Mouse (Mus musculus): Measurements from ENCODE around the gene Txlna. TPM values are rescaled to one million over a fixed set of nuclear protein-coding genes. Genes with fewer than 3 reads are reported as not detected.
A peak's percentile ranks its signal among the peaks of the same experiment; 100 is the strongest.

The Txlna gene
- total RNA-seq (2021), result 10 to 100 TPM; 40.2 to 45.5 TPM
- long read RNA-seq, experiment 1, full-length matches to known transcripts, result 33 of 49 reads
- long read RNA-seq, experiment 1, partial matches to known transcripts, result 0 of 49 reads
- long read RNA-seq, experiment 1, other reads (novel, unspliced or antisense), result 16 of 49 reads
- long read RNA-seq, experiment 2, full-length matches to known transcripts, result 23 of 41 reads
- long read RNA-seq, experiment 2, partial matches to known transcripts, result 0 of 41 reads
- long read RNA-seq, experiment 2, other reads (novel, unspliced or antisense), result 18 of 41 reads

DNA sequence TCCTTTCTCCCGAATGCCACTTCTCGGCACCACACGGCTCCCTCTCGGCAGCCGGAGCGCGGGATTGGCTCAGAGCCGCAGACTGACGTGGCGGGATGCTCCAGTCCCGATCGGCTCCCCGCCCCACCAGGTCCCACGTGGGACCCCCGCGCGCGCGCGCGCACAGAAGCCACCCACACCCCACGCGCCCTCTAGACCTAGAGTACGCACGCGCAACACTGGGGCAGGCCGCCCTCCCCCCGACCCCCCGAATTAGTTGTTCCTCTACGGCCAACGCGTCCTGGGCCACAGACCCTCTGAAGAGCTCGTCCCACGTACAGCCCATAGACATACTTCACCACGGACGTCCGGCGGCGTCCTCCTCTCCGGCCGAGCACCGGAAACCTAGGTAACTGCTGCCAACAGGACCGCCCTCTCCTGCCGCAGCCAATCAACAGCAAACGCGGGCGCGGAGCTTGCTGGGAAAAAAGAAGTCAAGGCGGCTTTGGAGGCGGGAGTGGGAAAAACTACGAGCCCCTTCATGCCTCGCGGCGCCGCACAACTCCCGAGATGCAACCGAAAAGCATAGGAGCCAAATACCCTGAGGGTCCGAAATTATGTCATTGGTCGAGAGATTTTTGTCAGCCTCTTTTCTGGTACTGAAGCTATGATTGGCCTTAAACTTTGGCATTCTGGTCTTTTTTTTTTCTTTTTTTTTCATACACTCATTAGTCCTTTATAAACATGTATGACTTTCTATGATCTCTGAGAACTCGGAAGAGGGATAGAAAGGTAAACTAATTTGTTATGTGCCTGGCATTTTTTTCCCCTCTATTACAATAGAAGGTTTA, at the start of gene Txlna:
Gene Txlna, minus strand, starts transcription at position 428 of the 830 bp plus-strand sequence.
- DNase-seq (ENCODE audit: low spot score in 2 of 2), result peak; percentile 98
- intact Hi-C loops (cut with DNase I), result loop anchor here (2.0 kb wide), 1 partner anchor 16 kb away; no protein-coding TSS in a partner anchor

DNA sequence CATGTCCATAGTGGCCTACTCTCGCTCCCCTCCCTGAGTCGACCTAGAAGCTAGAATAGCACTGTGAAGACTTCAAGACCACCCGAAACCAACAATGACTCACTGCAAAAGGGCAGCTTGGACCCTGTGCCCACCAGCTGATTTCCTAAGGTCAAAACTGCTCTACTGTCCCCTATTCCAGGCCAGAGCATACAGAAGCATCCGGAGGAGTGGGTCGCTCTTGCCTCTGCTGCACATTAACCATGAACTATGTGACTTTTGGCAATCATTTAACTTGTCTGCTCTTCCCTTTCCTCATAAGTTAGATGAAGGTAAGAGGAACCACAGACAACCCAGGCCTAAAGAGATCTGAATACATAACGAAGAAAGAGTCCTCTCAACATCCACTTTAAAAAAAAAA, 43.7 kb upstream of the Txlna start:
- intact Hi-C loops (cut with DNase I), result no loop called here
- DNase-seq (ENCODE audit: low spot score in 2 of 2), result no peak

DNA sequence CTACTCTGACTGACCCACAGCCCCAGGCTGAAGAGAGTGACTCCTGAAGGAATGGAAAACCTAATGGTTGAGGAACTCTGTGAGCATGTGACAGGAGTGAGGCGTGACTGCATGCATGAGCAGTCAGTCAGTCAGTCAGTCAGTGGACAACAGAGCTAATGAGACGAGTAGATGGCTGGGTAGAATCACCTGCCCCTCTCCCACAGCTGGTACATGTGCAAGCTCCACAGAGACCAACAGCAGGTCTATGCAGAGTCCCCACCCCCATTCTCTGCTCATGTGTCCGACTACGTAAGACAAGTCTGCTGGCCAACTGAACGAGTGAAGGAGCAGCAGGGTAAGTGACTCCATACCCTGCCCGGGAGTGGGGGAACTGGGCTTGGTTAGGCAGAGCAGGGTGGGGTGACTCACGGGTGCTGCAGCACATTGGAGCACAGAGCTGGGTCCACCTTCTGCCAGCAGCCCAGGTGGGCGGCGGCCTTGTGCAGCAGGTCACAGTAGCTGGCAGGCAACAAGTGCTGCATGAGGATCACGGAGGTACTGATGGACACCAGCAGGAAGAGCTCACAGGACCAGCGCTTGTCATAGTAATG, 43.1 kb upstream of the Txlna start:
- intact Hi-C loops (cut with DNase I), result no loop called here
- DNase-seq (ENCODE audit: low spot score in 2 of 2), result no peak

DNA sequence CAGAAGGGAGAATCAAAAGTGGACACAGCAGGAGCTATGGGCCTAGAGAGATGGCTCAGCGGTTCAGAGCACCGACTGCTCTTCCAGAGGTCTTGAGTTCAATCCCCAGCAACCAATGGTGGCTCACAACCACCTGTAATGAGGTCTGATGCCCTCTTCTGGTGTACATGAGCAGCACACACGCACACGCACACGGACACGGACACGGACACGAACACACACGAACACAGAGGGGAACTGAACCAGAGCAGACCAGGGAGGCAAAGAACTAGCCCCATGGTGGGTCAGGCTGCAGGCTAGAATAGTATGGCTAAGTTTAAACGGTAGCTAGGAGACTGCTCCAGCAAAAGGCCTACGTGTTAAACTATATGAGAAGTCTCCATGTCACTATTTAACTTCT, 41.0 kb upstream of the Txlna start:
- intact Hi-C loops (cut with DNase I), result no loop called here
- no peak for DNase-seq (ENCODE audit: low spot score in 2 of 2)

DNA sequence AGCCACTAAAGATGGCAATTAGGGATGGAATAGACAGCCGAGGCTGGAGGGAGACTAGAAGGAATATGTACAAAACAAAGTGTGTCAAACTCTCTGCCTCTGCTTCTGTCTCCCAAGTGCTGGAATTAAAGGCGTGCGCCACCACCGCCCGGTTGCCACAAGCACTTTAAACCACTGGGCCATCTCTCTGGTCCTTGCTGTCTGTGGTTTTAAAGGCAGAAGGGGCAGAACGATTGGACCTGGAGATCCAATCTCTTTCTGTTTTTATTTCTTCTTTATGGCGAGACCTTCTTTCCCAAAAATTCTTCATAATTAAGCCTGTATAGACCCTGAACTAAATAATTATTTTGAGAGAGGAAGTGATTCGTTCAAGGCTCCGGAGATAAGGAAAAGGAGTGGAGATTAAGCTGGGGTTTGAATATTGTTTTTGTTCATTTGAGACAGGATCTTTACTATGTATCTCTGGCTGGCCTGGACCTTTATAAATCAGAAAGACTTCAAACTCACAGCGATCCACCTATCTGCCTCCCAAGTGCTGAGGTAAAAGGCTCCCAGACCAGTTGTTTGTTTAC, 32.1 kb upstream of the Txlna start:
- DNase-seq (ENCODE audit: low spot score in 2 of 2), result no peak
- intact Hi-C loops (cut with DNase I), result loop anchor here (2.0 kb wide), 1 partner anchor 24 kb away; the partner anchor contains the start of gene Tmem39b

DNA sequence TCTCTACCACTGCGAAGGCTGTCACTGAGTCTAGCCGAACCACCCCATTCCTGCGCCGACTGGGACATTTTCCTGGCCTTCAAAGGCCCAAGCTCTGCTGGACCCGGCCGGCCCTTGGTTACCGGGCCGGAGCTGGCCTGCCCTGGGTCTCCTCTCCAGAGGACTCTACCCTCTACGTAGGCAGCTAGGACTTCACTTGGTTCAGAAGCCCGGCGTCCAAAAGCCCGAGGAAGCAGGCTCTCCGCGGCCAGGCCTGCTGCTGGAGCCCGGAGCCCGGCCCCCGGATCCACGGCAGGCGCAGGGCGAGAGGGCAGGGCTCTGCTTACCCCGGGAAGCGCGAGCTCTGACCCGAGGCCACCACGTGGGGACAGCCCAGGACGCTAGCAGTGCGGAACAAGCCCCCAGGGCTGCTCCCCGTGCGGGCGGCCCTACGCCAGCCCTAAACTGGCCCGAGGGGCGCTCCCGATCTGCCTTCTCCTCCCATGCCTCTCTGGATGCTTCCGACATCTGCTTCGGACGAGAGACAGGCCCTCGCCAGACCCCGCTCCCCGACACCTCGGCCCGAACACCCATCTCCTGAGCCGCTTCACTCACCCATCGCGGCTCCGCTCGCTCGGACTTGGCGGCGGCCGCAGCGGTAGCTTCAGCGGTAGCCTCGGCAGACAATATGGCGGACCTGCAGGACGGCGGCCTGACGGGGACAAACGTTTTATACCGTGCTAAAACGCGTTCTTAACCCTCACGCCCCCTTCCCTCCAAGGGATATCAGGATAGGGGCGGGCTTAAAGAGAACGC, 31.4 kb upstream of the Txlna start, which contains the start of gene Kpna6:
Gene Kpna6, minus strand, starts transcription at position 685 of the 795 bp plus-strand sequence.
- peak; percentile 89 to 91 for DNase-seq (ENCODE audit: low spot score in 2 of 2)
- intact Hi-C loops (cut with DNase I), result loop anchor here (2.0 kb wide), 1 partner anchor 25 kb away; the partner anchor contains the start of gene Tmem39b

DNA sequence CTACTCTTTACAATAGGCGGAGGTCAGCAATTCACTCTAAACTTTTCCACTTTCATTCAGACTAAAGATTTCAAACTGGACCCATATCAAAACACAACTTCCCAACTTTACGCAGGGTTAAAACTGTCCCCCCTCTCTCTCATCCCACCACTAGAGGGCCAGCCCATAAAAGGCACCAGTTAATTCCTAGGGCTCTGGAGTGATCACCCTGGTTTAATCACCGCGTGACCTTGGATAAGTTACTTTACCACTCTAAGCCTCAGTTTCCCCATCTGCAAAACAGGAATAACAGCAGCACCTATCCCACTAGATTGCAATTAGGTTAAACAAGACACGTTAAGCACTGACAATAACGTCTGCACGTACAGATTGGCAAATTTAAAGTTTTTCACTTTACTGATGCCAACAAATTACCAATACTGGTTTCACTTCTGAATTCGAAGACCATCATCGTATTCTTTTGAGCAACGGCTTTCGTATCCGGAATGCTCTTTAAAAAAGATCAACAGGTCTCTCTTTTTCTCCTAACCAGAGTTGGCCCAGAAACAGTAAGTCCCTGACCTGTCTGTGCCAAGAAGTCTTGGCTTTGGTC, 30.7 kb upstream of the Txlna start:
- DNase-seq (ENCODE audit: low spot score in 2 of 2), result peak in 1 of 2 experiments; percentile 45
- intact Hi-C loops (cut with DNase I), result loop anchor here (2.0 kb wide), 1 partner anchor 25 kb away; the partner anchor contains the start of gene Tmem39b

DNA sequence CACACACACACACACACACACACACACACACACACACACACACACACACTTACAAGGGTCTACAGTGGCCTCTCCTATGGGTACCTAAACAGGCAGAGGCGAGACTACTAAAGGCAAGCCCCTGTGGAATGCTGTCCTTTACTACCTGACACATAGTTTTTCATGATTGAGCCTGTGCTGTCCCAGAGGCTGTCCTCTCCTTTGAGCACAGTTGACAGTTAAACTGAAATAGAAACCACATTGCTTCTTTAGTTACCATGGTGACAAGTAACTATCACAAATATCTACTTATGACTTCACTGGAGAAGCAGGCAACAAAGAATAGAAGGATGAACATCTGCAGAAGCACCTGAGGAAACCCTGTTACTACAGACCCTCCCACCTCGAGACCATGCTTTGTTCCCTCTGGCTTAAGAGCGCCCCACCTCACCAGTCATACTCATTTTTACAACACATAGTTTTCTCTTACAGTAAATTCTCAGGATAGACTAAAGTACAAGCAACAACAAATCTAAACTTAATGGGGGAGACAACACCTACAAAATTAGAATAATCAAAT, 21.5 kb upstream of the Txlna start:
- DNase-seq (ENCODE audit: low spot score in 2 of 2), result no peak

DNA sequence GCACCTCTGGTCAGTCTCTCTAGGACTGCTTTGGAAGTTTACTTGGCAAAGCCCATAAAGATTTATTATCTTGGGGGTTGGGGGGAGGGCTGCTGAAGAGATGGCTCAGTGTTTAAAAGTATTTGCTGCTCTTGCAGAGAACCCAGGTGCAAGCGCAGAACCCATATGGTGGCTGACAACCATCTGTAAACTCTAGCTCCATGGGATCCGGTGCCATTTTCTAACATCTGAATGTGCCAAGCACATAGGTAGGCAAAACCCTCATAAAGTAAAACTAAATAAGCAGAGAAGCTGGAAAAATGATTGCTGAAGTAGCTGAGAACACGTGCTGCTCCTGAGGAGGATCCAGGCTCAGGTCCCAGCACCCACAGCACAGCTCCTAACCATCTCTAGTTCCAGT, 20.7 kb upstream of the Txlna start:
- intact Hi-C loops (cut with DNase I), result no loop called here
- no peak for DNase-seq (ENCODE audit: low spot score in 2 of 2)

More for the DNA sequence above, 21.5 kb upstream of the Txlna start:
- intact Hi-C loops (cut with DNase I), result no loop called here

DNA sequence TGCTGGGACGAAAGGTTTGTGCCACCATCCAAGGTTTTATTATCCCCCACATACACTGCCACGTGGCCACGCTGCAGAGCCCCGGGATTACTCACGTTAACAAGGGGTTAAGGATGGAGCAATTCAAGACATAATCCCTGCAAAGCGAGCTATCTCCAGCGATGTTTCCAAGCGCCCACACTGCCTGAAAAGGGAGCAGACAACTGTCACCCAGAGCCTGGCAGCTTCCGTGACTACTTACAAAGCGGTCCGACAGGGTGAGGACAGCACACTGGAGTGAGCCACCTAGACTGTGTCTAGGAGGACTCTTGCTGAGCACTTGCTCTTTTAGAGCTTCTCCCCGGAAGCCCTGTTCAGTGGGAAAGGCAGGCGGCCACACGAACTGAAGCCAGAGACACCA, 13.9 kb upstream of the Txlna start:
- DNase-seq (ENCODE audit: low spot score in 2 of 2), result peak in 1 of 2 experiments; percentile 18

DNA sequence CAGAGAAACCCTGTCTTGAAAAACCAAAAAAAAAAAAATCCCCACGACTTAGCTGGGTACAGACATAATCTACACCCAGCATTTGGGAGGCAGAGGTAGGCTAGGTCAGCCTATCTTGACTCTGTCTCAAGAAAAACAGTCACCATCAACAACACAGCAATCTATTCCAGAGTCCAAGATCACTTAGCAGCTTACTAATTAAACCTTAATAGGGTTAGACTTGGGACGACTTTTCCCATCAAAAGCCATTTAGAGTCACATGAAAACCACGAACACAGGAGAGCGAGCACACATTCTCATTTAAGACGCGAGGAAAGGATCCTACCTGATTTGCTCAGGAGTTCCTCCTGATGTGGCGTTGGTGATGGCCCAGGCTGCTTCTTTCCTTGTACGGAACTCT, 9.5 kb upstream of the Txlna start:
- no peak for DNase-seq (ENCODE audit: low spot score in 2 of 2)
- intact Hi-C loops (cut with DNase I), result no loop called here

More for the DNA sequence above, 13.9 kb upstream of the Txlna start:
- intact Hi-C loops (cut with DNase I), result no loop called here

DNA sequence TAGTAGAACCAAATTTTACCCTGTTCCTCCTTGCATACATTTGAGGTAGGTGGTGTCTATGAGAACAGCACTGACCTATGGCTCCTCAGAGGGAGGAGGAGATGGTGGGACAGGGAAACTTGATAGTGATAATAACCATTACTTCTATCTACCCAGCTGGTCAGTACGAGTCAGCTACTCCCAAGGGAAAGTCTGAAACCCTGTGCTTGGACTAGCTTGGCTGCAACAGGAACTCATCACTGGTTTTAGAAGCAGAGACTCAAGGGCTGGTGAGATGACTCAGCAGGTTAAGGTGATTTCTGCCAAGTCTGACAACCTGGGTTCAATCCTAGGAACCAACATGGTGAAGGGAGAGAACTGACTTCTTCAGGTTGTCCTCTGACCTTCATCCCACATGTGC, 7.8 kb upstream of the Txlna start:
- intact Hi-C loops (cut with DNase I), result no loop called here
- no peak for DNase-seq (ENCODE audit: low spot score in 2 of 2)

DNA sequence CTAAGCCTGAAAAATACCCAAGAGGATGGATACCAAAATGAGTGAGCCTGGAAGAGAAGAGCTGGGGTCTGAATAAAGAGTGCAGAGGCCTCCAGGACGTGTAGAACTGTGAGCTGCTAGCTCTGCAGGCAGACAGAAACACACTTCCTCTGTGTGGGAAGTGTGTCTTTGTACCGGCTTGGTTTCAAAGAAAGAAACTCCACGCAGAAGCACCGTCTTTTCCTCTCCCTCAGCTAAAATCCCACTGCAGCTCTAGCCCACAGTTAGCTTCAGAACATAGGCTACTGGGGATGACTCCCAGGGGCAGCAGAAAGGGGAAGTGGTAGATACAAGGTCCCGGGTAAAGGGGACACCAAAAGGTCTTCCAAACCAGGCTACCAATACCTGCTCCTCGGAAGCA, 4.3 kb upstream of the Txlna start:
- intact Hi-C loops (cut with DNase I), result no loop called here
- DNase-seq (ENCODE audit: low spot score in 2 of 2), result peak in 1 of 2 experiments; percentile 28

DNA sequence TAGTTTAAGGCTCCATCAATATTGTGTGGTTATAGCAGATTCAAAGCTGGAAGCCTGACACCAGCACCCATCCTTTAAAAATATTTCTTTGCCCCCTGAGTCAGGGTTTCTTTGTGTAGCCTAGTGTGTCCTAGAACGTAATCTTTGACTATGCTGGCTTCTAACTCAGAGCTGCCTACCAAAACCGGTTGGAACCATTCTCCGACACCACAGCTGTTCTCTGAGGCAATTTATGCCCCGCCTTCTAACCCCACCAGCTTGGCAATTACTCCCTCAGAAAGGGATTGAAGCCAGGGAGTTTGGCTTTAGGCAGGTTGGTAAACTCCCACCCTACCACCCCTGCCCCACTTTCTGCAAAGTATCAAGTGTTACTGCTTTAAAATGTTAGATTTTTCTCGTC, 891 bp upstream of the Txlna start:
- no peak for DNase-seq (ENCODE audit: low spot score in 2 of 2)
- intact Hi-C loops (cut with DNase I), result loop anchor here (2.0 kb wide), 1 partner anchor 17 kb away; no protein-coding TSS in a partner anchor

DNA sequence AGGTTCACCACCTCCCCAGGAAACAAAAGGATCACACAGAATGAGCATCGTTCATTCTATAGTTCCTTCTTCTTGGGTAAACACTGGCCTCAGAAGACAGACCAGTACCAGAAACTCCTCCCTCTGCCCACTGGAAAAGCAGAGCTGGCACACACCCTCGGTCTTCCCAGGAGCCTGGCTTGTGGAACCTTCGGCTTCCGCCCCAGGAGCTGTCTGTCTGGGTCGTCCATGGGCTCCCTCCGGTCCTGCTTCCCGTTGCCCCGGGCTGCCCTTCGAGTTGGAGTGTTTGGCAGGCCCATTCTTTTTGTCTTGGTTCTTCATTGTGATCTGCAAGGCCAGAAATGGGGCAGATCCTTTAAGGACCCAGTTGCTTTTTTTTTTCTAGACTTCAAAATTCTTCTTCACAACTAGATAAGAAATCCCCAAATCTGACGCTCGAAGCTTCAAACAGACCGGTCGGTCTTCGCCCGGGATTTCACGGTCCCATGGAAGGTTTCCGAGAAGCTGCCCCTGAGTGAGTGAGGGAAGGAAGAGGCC, 696 bp downstream of the Txlna start:
- intact Hi-C loops (cut with DNase I), result loop anchor here (2.0 kb wide), 1 partner anchor 15 kb away; no protein-coding TSS in a partner anchor
- DNase-seq (ENCODE audit: low spot score in 2 of 2), result no peak

DNA sequence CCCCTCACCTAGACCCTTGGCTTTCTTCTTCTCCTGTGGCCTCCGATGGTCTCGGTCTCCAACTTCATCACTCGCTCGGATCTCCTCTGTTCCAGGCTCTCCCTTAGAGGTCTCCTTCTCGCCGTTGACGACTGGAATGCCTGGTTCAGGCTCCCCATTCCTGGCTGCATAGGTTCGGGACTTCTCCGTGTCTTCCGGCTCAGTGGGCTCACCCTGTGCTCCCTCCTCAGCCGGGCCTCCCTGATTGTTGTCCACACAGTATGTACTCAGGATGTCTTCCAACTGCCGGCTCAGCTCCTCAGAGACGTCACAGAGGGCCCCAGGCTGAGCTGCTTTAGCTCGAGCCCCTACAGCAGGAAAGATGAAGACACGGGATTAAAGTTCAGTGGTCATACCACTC, 1.6 kb downstream of the Txlna start:
- intact Hi-C loops (cut with DNase I), result no loop called here
- no peak for DNase-seq (ENCODE audit: low spot score in 2 of 2)

DNA sequence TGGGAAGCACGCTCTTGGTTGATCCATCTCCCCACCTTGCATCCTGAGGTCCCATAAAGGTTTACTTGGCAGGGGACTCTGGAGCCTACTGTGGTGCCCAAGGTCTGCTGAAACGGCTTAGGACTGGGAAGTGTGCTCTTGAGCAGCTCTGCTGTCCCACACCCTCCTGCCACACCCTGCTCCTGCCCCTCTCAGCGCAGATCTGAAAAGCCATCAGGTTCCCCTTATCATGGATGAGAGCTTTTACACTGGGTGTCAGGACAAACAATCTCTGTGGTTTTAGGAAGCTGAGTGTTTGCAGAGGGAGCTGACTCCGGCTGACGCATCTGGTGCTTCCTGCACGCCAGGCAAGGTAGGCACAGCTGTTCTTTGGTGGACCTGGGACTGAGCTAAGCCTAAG, 7.0 kb downstream of the Txlna start:
- intact Hi-C loops (cut with DNase I), result no loop called here
- DNase-seq (ENCODE audit: low spot score in 2 of 2), result no peak

DNA sequence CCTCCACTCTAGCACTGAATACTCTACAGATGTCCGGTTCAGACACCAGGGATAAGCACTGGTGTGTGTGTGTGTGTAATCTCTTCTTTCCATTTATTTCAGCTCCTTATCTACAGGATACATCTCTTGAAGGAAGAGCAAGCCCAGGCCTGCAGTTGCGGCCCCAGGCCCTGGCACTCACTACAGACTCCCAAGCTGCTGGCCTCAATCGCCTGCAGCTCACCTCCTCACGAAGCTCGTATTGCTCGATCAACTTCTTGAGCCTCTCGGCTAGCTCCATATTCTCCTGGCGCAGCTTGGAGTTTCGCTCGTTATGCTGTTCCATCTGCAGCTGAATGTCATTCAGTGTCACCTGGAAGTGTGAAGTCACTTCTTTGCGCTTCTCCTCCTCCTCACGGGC, 9.0 kb downstream of the Txlna start:
- no peak for DNase-seq (ENCODE audit: low spot score in 2 of 2)
- intact Hi-C loops (cut with DNase I), result no loop called here

All from left cerebral cortex, postnatal 14 days (tissue).